Mouse (Mus musculus): ENCODE results near the gene Camta1.

GRCm38 (mm10) chr4:150903091-150903742 lies 958.5 kb downstream of the Camta1 start:
- TF ChIP-seq CTCF (conservative IDR thresholded peaks at IDR 0.05; ENCODE audit: low read length) (no peak), POU5F1 (IDR thresholded peaks at IDR 0.05; ENCODE audit: borderline replicate concordance, low read length) (no peak)
